Mouse (Mus musculus) ES-Bruce4 (cell line): ENCODE data around the gene Tab1. TPM values are rescaled to one million over a fixed set of nuclear protein-coding genes. Genes with fewer than 3 reads are reported as not detected.

Experiments
- H3K27ac ChIP-seq: 2 replicates; pipeline ENCODE4 v1.5.1; 2012; ENCODE audit warnings: low read length, inconsistent platforms; ENCODE audit not compliant: insufficient read depth
- H3K27me3 ChIP-seq: 2 replicates; pipeline ENCODE4 v1.6.1; 2012; ENCODE audit warnings: mild to moderate bottlenecking, low read length, inconsistent platforms; ENCODE audit not compliant: control insufficient read depth, poor library complexity, insufficient read depth, severe bottlenecking
- H3K36me3 ChIP-seq: 2 replicates; pipeline ENCODE4 v1.6.1; 2012; ENCODE audit warnings: inconsistent platforms, mild to moderate bottlenecking, low read length, moderate library complexity; ENCODE audit not compliant: control insufficient read depth, poor library complexity, insufficient read depth, severe bottlenecking
- H3K4me1 ChIP-seq: one replicate; pipeline ENCODE4 v1.8.1; 2011; ENCODE audit warnings: low read length; ENCODE audit not compliant: control insufficient read depth, insufficient read depth
- H3K4me3 ChIP-seq: 2 replicates; pipeline ENCODE4 v1.5.1; 2011; ENCODE audit warnings: low read depth, mild to moderate bottlenecking, low read length
- H3K9ac ChIP-seq: 2 replicates; pipeline ENCODE4 v1.6.1; 2012; ENCODE audit warnings: low read depth, mild to moderate bottlenecking, inconsistent platforms; ENCODE audit not compliant: poor library complexity, severe bottlenecking
- H3K9me3 ChIP-seq: replicated peaks from 2 replicates; pipeline ENCODE4 v1.6.1; 2012; ENCODE audit warnings: mild to moderate bottlenecking, low read length, inconsistent platforms; ENCODE audit not compliant: control insufficient read depth, poor library complexity, insufficient read depth, severe bottlenecking
- CTCF ChIP-seq: IDR thresholded peaks from one replicate; pipeline ENCODE4 v1.8.1; 2011; ENCODE audit warnings: low read depth, low read length
- EP300 ChIP-seq: IDR thresholded peaks from 2 replicates; pipeline ENCODE4 v1.6.1; 2011; ENCODE audit warnings: low read depth, low read length; ENCODE audit not compliant: insufficient read depth
- POLR2A ChIP-seq: IDR thresholded peaks from one replicate; pipeline ENCODE4 v1.8.1; 2011; ENCODE audit warnings: low read length; ENCODE audit not compliant: insufficient read depth
- polyA plus RNA-seq: library from polyadenylated mRNA; stranded (reverse); fragments of >200 nt; gene quantifications from 2 replicates; pipeline ENCODE4 v1.2.4, GENCODE M21; 2011; ENCODE audit warnings: low read depth; ENCODE audit not compliant: missing spikeins, insufficient read depth, insufficient read length

Tab1 gene
- polyA plus RNA-seq, 1 experiment: 15.6 TPM

DNA sequence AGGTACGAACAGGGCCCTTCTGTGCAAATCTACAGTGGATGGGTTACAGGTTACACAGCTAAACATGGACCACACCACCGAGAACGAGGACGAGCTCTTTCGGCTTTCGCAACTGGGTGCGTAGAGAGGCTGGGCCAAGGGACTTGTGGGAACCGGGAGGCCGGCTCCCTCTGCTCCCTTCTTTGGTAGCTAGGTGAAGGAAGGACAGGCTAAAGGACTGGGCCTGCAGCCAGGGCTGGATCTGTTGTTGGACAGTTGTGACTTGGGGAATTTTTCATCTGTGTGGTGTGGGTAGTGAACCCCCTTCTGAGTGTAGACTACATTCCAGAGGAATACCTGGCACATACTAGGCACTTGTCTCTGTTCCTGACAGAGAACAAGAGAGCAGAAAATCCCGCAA is 19.7 kb downstream of the Tab1 start:
- no peaks in the 10 kb centered on the region for H3K27me3 ChIP-seq
- H3K9ac ChIP-seq: no peak overlapping the region
- H3K27ac ChIP-seq: no peak overlapping the region
- H3K4me3 ChIP-seq: no peak overlapping the region
- H3K36me3 ChIP-seq: no peaks in the 10 kb centered on the region; the same call in 1 of the 2 replicates
- H3K9me3 ChIP-seq: no peaks in the 10 kb centered on the region
- no peaks in the 10 kb centered on the region for H3K4me1 ChIP-seq
- no peak for TF ChIP-seq POLR2A
- no peak for TF ChIP-seq EP300
- TF ChIP-seq CTCF: no peak

DNA sequence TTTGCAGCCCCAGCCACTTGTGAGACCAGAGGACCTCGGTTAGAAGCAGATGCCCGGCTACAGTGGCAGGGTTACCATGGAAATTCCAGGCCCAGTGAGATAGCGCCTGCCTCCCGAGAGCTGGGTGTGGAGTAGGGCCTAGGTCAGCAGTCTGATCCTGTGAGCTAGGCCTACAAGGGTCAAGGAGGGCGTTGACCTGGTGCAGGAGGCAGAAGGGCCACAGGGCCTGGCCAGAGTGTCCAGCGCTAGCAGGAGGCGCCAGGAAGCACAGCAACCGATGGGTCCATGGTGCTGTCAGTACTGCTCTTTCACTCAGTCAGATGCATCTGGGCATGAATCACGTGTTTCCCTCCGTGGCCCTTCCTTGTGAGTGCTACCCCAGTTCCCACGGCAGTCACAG is 20.8 kb downstream of the Tab1 start:
- H3K9me3 ChIP-seq: no peaks in the 10 kb centered on the region
- no peak overlapping the region for H3K4me3 ChIP-seq
- TF ChIP-seq CTCF: no peak
- no peak for TF ChIP-seq EP300
- TF ChIP-seq POLR2A: no peak
- peaks cover 4% of the 10 kb centered on the region for H3K4me1 ChIP-seq
- no peaks in the 10 kb centered on the region; the same call in 1 of the 2 replicates for H3K36me3 ChIP-seq
- H3K9ac ChIP-seq: no peak overlapping the region
- no peak overlapping the region for H3K27ac ChIP-seq
- no peaks in the 10 kb centered on the region for H3K27me3 ChIP-seq

DNA sequence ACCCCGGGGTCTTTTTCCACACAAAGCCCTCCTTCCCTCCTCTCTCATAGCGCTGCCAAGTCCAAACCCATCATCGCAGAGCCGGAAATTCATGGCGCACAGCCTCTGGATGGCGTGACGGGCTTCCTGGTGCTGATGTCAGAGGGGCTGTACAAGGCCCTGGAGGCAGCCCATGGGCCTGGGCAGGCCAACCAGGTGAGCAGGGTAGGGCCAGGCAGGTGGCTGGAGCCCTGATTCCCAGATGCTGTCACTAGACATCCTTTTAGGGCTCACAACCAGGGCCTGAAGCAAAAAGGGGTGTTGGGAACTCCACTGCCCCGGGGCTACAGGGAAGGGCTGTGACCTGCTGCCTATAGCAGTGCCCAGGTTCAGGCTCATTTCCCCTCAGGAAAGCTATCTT is 22.8 kb downstream of the Tab1 start:
- Histone ChIP-seq H3K36me3 (no peaks in the 10 kb centered on the region; the same call in 1 of the 2 replicates), H3K27ac (no peak overlapping the region), H3K4me1 (peaks cover 6% of the 10 kb centered on the region), H3K27me3 (no peaks in the 10 kb centered on the region), H3K4me3 (no peak overlapping the region), H3K9me3 (no peaks in the 10 kb centered on the region), H3K9ac (no peak overlapping the region)
- no peak for TF ChIP-seq CTCF

DNA sequence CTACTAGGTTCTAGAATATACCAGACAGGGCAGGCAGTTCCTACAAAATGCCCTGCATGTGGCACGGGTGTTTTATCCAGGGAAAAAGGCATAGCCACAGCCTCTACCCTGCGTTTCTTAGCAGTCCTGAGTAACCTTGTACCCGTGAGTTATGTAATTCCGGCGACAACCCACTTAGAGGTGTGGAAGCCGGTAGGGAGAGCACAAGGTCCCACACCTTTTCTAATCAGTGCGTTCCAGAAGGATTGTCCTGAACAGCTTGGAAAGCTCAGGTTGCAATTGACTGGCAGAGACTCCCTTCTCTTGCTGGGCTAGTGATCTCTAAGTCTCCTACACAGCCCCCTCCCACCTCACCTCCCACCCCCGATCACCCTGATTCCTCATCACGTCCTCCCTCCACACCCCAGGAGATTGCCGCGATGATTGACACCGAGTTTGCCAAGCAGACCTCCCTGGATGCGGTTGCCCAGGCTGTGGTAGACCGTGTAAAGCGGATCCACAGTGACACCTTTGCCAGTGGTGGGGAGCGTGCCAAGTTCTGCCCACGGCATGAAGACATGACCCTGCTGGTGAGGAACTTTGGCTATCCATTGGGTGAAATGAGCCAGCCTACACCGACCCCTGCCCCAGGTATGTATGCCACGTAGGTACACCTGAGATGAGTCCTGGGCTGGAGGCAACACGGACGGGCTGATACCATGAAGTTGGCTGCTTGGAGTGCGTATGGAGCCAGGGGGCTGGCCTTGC is 24.4 kb downstream of the Tab1 start:
- H3K4me1 ChIP-seq: peaks cover 6% of the 10 kb centered on the region

DNA sequence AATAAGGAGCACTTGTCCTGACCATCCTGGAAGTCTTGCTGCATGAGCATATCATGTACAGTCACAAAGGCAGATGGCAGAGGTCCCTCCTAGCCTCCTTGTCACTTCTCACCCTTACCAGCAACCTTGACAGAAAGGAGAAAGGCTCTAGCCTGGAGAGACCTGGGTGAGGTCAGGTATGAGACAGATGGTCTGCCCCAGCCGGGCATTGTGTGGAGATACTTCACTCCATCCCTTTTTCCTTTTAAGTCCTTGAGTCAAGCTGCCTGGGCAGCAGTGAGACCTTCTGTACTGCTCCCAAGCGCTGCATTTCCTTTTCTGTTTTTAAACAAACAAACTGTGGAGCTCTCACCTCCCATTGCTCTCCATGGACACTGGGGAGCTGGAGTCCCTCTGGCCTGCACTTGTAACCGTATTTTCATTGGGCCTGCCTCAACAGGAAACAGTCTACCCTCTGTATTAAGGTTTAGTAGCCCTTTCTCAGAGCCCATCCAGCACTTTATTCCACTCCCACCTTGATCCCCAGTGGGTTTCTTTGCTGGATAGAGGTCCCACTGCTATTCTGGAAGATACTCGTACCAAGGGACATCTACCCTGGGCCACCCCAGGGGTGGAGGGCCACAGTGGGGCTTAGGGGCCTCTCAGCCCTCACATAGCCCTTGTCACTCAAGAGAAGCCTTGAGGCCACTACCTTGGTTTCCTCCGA is 25.2 kb downstream of the Tab1 start:
- Histone ChIP-seq H3K27ac (no peak overlapping the region), H3K36me3 (no peaks in the 10 kb centered on the region; the same call in 1 of the 2 replicates), H3K4me1 (peaks cover 6% of the 10 kb centered on the region), H3K9me3 (no peaks in the 10 kb centered on the region), H3K4me3 (no peak overlapping the region), H3K27me3 (no peaks in the 10 kb centered on the region), H3K9ac (no peak overlapping the region)
- no peak for TF ChIP-seq EP300
- TF ChIP-seq CTCF: no peak
- no peak for TF ChIP-seq POLR2A

More for the DNA sequence above, 24.4 kb downstream of the Tab1 start:
- TF ChIP-seq CTCF: no peak
- no peak for TF ChIP-seq EP300
- TF ChIP-seq POLR2A: no peak
- no peak overlapping the region for H3K4me3 ChIP-seq
- H3K9ac ChIP-seq: no peak overlapping the region
- H3K36me3 ChIP-seq: no peaks in the 10 kb centered on the region; the same call in 1 of the 2 replicates
- no peaks in the 10 kb centered on the region for H3K27me3 ChIP-seq
- H3K27ac ChIP-seq: no peak overlapping the region
- H3K9me3 ChIP-seq: no peaks in the 10 kb centered on the region

DNA sequence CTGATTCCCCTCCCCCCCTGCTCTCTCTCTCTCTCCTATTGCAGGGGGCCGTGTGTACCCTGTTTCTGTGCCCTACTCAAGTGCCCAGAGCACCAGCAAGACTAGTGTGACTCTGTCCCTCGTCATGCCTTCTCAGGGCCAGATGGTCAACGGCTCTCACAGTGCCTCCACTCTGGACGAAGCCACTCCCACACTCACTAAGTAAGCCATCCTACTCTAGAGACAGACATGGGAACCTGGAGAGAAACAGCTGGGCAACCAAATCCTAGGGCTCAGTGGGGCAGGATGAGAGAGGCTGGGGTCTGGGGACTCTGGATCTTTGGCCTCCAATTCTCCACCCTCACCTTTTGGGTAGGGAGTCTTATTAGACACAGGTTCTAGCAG is 25.8 kb downstream of the Tab1 start:
- no peaks in the 10 kb centered on the region for H3K27me3 ChIP-seq
- no peaks in the 10 kb centered on the region for H3K9me3 ChIP-seq
- H3K27ac ChIP-seq: peak overlapping the region; percentile 44
- peaks cover 6% of the 10 kb centered on the region for H3K4me1 ChIP-seq
- H3K36me3 ChIP-seq: no peaks in the 10 kb centered on the region; the same call in 1 of the 2 replicates
- H3K4me3 ChIP-seq: no peak overlapping the region
- no peak overlapping the region for H3K9ac ChIP-seq
- TF ChIP-seq CTCF (no peak), EP300 (no peak), POLR2A (no peak)
